In genomic region chr9:74530317-74530716, GRCm38 (mm10) we compare ENCODE assay signal across 9 mouse cellular contexts.
A peak's percentile ranks its signal among the peaks of the same experiment; 100 is the strongest.
DNase-seq lines count a peak whose midpoint lies in the region; ATAC-seq lines count a peak whose summit lies in the region.
"Had no signal": no experiment of that assay in that cellular context is flagged by ENCODE, and none has a peak within 500 bp of the region (broad histone marks: within the 10 kb centered on the region; RNA-seq: fewer than 3 reads in every experiment).

No protein-coding gene starts in this region.

- H3K27me3 ChIP-seq in hindbrain, embryonic 12.5 days, result no peaks in the 10 kb centered on the region
- H3K27me3 ChIP-seq: limb, embryonic 12.5 days had no signal

- H3K9ac ChIP-seq in hindbrain, embryonic 12.5 days, result no peak overlapping the region
- H3K9ac ChIP-seq: limb, embryonic 12.5 days had no signal

- intact Hi-C loops in gastrocnemius, postnatal 36 days (cut with DNase I), result loop anchor here (10.0 kb wide), 1 partner anchor 334 kb away; the partner anchor contains the start of gene Onecut1
- intact Hi-C loops in left cerebral cortex, postnatal 36 days (cut with DNase I), result loop anchor here (2.0 kb wide), 1 partner anchor 336 kb away; no protein-coding TSS in a partner anchor

- peak; percentile 41 for DNase-seq in gastrocnemius, postnatal 10 days
- DNase-seq in gastrocnemius, postnatal 36 days, result no peak
- DNase-seq in adrenal gland, adult (ENCODE audit: inconsistent age in 2 of 2, low spot score in 1 of 2), result peak; percentile 47 to 79
- DNase-seq in embryo, embryonic 10 days (ENCODE audit: low spot score), result peak; percentile 87
- peak; percentile 65 to 67 for DNase-seq in left cerebral cortex, postnatal 36 days (ENCODE audit: low spot score in 2 of 2)
- DNase-seq in neural tube, embryonic 10.5 days (ENCODE audit: extremely low spot score, low spot score), result peak; percentile 72
- DNase-seq in urinary bladder, postnatal 25 days (ENCODE audit: low spot score), result peak; percentile 43

- no peaks in the 10 kb centered on the region for H3K36me3 ChIP-seq in hindbrain, embryonic 12.5 days
- H3K36me3 ChIP-seq: limb, embryonic 12.5 days had no signal

- H3K9me3 ChIP-seq in hindbrain, embryonic 12.5 days (replicated peaks), result no peaks in the 10 kb centered on the region
- H3K9me3 ChIP-seq: limb, embryonic 12.5 days had no signal

- peaks cover 10% of the 10 kb centered on the region for H3K4me1 ChIP-seq in hindbrain, embryonic 12.5 days
- H3K4me1 ChIP-seq: limb, embryonic 12.5 days had no signal

- H3K27ac ChIP-seq in hindbrain, embryonic 12.5 days, result 0 out of 2 replicates have a peak overlapping the region, but pooled peaks have one; percentile 9
- H3K27ac ChIP-seq: limb, embryonic 12.5 days had no signal

- 0 out of 2 replicates have a peak overlapping the region, but pooled peaks have one; percentile 1 for H3K4me2 ChIP-seq in hindbrain, embryonic 12.5 days (replicated peaks)
- H3K4me2 ChIP-seq: limb, embryonic 12.5 days had no signal

- 11% methylated on average over 10 of the region's 10 CpGs for WGBS in hindbrain, embryonic 12.5 days

- ATAC-seq in hindbrain, embryonic 12.5 days (ENCODE audit: low FRiP score), result no peak; the same call in 1 of the 2 replicates

- H3K4me3 ChIP-seq in hindbrain, embryonic 12.5 days, result no peak overlapping the region
- H3K4me3 ChIP-seq: limb, embryonic 12.5 days had no signal

Comparison
In these comparisons a context has a peak if more than half of its experiments do, and no peak if none do; other contexts are left out.
1. DNase-seq: peak in gastrocnemius, postnatal 10 days (single experiment), adrenal gland, adult (2 of 2), embryo, embryonic 10 days (single experiment), left cerebral cortex, postnatal 36 days (2 of 2), neural tube, embryonic 10.5 days (single experiment) and urinary bladder, postnatal 25 days (single experiment); none in gastrocnemius, postnatal 36 days (0 of 2).